Mouse (Mus musculus) layer of hippocampus, adult 8-10 months (tissue): Measurements from ENCODE around the gene Gm5678. TPM values are rescaled to one million over a fixed set of nuclear protein-coding genes. Genes with fewer than 3 reads are reported as not detected.
"Not testable (repeated sequence)": the region's sequence is repeated elsewhere in the genome, so short reads cannot be mapped to it uniquely, and the experiment has no call there.

ENCODE experiments used
- DNase-seq, 2 experiments: peaks; one replicate each; pipeline ENCODE4 v3.0.0; 2022; ENCODE audit warnings: low spot score in 2 of 2
- total RNA-seq, 4 experiments: library from RNA; stranded (reverse); gene quantifications; 2 replicates each; pipeline ENCODE4 v1.2.4; 2022

Gene Gm5678
- total RNA-seq, 4 experiments from 2014 or later, result 1.2 to 3.0 (median 2.5) TPM

GRCm38 (mm10) chr16:93607669-93608101, 20.2 kb upstream of the Gm5678 start:
- peak; percentile 62 to 78 for DNase-seq

GRCm38 (mm10) chr16:93608731-93609130, 19.2 kb upstream of the Gm5678 start:
- DNase-seq, result no peak

GRCm38 (mm10) chr16:93609796-93610195, 18.1 kb upstream of the Gm5678 start:
- no peak for DNase-seq

DNA sequence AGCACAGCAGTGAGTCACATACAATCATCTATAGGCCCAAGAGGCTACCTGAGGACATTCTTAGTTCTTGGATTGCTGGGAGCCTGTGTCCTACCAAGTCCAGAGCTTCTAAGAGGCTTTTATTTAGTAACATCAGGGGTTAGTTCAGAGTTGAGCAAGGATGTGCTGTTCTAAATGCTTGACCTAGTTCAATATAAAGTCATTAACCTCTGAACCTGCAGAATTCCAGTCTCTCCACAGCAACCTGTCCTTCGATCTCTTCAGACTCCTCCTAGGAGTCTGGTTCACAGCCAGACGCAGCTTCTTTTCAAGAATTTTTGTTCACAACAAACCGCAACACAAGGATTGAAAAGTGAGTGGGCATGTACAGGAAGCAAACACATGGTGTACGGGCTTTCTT, 16.9 kb upstream of the Gm5678 start:
- DNase-seq, result no peak

GRCm38 (mm10) chr16:93615118-93615870, 12.6 kb upstream of the Gm5678 start:
- peak in 1 of 2 experiments; percentile 57 for DNase-seq

- not testable (repeated sequence) for DNase-seq
Measured at GRCm38 (mm10) chr16:93623759-93624158, 4.1 kb upstream of the Gm5678 start.

- no peak for DNase-seq
Measured at GRCm38 (mm10) chr16:93624671-93625070, 3.2 kb upstream of the Gm5678 start.

- peak in 1 of 2 experiments; percentile 21 for DNase-seq
Measured at GRCm38 (mm10) chr16:93626745-93627144, 1.2 kb upstream of the Gm5678 start.

DNA sequence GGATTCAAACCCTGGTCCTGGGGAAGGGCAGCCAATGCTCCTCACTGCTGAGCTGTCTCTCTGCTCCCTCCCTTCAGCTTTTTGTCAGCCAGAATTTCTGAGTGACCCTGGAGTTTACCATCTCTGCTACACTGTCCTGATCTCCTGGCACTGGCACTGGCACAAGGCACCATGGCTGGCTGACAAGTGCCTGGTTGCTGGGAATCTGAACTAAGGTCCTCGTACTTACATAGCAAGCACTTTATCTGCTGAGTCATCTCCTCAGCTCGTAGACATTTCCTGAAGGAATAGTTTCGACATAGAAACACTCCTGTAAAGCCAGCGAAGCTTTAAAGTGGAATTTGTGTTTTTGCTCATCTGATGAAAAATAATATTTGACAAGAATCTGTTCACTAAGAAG, 16.1 kb downstream of the Gm5678 start:
- no peak for DNase-seq

DNA sequence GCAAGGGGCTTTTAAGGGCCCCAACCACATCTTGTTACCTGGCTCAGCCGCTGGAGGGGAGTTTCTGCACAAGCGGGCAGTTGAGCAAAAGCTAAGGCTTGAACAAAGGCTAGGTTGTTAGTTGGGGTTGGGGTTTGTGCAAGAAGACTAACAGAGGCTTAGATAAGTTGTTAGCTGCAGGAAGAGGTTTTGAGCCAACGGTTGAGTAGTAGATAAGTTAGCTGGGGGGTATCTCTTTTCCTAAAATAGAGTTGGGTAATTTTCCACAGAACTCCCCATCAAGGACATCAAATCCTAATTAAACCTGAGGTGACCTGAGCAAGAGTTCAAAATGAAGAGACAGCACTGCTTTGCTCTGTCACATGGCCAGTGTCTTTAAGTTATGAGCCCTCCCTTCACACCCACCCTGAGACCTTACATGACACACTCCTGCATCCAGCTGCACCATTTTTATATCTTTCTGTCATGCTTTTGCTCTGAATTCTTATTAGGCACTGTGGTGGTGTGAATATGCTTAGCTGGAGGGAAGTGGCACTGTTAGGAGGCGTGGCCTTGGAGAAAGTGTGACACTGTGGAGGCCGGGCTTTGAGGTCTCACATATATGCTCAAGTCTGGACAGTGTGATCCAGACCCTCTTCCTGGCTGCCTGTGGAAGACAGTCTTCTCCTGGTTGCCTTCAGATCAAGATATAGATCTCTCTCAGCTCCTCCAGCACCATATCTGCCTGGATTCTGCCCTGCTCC, 20.7 kb downstream of the Gm5678 start:
- DNase-seq, result no peak

DNA sequence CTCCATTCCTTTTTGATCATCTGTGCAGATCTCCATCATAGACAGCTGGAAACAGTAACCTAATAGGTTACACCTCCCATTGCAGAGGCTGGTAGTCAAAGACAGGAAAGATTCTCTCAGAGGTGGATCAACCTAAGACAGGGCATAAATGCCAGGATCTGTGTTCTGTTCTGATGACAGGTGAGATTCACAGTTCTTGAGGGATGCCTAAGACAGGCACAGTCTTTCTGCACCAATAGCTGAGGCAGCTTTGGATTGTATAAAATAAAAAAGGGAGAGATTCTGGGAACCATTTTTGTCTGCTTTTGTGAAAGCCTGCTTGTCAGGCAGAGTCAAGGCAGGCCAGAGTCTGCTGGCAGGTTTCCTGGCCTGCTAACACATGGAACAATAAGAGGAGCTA, 40.1 kb downstream of the Gm5678 start:
- DNase-seq, result no peak

GRCm38 (mm10) chr16:93669521-93669920, 41.6 kb downstream of the Gm5678 start:
- no peak for DNase-seq

DNA sequence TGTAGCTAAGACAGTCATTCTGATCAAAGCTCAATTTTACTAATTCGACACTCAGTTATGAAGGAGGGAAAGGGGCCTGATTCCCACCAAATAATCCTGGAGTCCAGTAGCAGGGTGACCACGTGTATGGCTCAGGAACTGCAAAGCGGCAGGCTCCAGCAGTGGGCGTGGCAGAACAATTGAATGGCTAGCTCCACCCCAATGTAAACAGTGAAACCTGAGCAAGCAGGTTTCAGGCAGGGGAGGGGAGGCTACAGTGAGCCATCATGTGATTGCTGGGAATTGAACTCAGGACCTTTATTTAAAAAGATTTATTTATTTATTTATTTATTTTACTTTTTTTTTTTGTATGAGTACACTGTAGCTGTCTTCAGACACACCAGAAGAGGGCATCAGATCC, 42.6 kb downstream of the Gm5678 start:
- DNase-seq, result not testable (repeated sequence)

GRCm38 (mm10) chr16:93671064-93671463, 43.2 kb downstream of the Gm5678 start:
- no peak for DNase-seq

DNA sequence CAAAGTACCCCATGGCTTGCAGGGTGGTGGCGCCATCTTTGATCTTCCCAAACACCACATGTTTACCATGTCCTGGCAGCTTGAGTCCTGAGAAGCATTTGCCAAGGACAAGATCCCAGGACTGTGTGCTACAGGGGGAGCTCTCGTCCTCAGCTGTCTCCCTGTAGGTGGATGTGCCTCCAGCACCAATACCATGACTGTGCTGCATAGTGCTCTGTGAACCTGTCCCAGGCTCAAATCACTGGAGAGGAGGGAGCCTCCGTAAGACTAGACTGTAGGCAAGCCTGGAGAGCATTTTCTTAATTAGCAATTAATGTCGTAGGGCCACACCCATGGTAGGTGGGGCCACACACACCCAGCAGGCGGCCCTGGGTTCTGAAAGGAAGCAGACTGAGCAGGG, 48.5 kb downstream of the Gm5678 start:
- no peak for DNase-seq

- no peak for DNase-seq
Measured at GRCm38 (mm10) chr16:93678206-93678605, 50.3 kb downstream of the Gm5678 start.

DNA sequence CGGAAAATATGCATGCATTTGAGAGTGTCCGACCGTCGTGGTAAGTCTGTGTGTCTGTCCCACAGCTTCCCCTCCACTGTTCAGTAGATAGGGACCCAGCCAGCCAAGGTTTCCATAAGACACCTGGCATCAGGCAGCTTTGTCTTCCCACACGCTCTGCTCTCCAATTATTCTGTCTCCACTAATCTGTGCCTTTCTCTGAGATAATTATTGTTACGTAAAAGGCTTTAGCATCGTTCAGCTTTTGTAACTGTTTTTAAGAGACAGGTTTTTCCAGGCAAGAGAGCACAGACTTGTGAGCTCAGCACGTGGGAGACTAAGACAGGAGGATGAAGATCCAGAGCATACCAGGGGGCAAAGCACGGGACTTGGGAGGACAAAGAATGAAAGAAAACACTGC, 51.3 kb downstream of the Gm5678 start:
- no peak for DNase-seq

Other genes with a start within 250 kb of the Gm5678 start
- gene Setd4, start 24.0 kb upstream of the Gm5678 start, total RNA-seq, result 10 to 100 TPM in 3 of 4 experiments, 1 to 10 TPM in 1; 8.6 to 12.9 (median 11.4) TPM
- gene Cbr1, start 22.2 kb upstream of the Gm5678 start, total RNA-seq, result 10 to 100 TPM; 65.9 to 72.9 (median 71.2) TPM
- gene Cbr3, start 55.1 kb downstream of the Gm5678 start, total RNA-seq, result 10 to 100 TPM; 16.9 to 19.0 (median 17.5) TPM
- 100 to 1,000 TPM in 3 of 4 experiments, 10 to 100 TPM in 1; 88.7 to 126 (median 112) TPM for gene Dop1b, start 83.8 kb downstream of the Gm5678 start, total RNA-seq
- 10 to 100 TPM; 29.2 to 48.5 (median 41.1) TPM for gene Morc3, start 204.0 kb downstream of the Gm5678 start, total RNA-seq